Mouse (Mus musculus) ES-CJ7 (cell line): Measurements from ENCODE around the gene Dcdc2b.

ENCODE experiments used
- DNase-seq: peaks from one replicate; pipeline ENCODE4 v3.0.0; 2011; ENCODE audit warnings: low read depth, low spot score

The Dcdc2b gene

GRCm38 (mm10) chr4:129578466-129578865 lies 35.6 kb downstream of the Dcdc2b start, which contains the start of gene Fam167b:
Gene Fam167b, minus strand, starts transcription at chr4:129578549.
- DNase-seq: no peak

- DNase-seq: no peak
Observed at GRCm38 (mm10) chr4:129577688-129578087, 36.4 kb downstream of the Dcdc2b start.

DNA sequence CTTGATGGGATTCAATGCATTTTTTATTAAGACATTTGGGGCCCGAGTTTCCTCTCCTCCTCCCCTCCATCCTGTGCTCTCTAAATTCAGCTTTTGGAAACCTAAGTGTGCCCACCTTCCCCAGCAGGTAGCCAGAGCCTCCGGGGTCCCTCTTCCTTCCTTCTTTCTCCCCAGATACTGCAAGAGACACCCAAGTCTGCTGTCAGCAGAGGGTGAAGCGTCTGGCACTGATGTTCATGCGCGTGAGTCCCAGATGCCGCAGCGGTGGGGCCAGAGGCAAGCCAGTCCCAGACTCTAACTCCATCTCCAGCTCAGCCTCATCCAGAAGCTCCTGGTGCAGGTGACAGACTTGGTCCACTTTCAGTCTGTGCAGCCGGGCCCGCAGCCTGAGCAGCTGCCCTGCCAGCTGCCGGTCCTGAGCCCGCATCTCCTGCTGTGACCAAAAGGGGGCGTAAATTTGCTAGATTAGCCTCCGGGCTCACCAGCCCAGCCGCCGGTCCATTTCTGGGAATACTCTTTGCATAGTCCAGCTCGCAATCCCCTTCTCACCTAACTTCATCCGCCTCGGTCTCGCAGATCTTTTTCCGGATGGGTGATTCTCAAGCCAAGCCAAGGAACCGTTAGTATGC lies 37.1 kb downstream of the Dcdc2b start:
- peak; percentile 64 for DNase-seq

DNA sequence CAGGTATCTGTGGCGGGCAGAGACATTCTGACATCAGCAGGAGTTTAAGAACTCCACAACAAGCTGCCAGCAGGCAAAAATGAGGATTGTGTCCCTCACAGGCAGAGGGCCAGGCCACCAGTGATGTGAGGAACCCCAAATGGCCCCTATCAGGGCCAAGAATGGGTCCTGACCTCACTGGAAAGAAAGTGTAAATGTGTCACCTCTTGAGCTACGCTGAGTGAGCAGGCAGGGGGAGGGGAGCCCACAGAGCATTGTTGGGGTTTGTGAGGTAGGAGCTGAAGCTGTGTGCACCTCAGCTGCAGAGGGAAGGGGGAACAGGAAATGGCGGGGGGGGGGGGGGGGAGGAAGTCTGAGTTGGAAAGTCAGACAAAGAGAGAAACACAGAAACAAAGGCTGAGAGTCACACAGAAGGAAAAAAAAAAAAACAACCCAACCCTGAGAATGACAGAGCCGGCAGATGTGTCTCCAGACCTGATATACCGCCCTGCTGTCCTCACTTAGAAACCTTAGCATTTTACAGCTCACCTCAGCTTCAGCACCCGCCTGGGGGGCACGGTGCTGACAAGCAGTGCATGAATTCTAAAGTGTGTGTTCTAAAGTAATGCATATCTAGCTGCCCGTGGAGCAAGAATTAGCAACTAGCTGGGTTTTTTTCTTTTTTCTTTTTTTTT lies 38.7 kb downstream of the Dcdc2b start:
- no peak for DNase-seq

- DNase-seq: no peak
Observed at GRCm38 (mm10) chr4:129573430-129573829, 40.6 kb downstream of the Dcdc2b start, which contains the start of gene Lck. Gene Lck, minus strand, starts transcription at chr4:129573641.

DNA sequence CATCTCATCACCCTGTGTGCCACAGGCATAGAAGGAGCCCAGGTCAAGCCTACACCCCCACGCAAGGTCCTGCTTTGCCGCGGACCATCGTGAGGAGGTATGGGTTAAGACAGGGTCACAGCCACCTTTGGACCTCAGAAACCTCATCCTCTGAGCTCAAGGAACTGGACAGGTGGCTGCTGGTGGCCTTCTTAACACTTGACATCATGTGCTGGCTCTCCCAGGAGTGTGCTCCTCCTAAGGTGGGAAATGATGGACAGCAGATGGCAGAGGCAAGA lies 41.0 kb downstream of the Dcdc2b start:
- no peak for DNase-seq

GRCm38 (mm10) chr4:129572236-129573092 lies 41.6 kb downstream of the Dcdc2b start:
- DNase-seq: no peak

GRCm38 (mm10) chr4:129571551-129572084 lies 42.4 kb downstream of the Dcdc2b start:
- peak; percentile 41 for DNase-seq

GRCm38 (mm10) chr4:129570028-129570427 lies 44.0 kb downstream of the Dcdc2b start:
- DNase-seq: no peak

GRCm38 (mm10) chr4:129568366-129568765 lies 45.7 kb downstream of the Dcdc2b start:
- DNase-seq: no peak

- no peak for DNase-seq
Observed at GRCm38 (mm10) chr4:129565139-129565538, 48.9 kb downstream of the Dcdc2b start.

DNA sequence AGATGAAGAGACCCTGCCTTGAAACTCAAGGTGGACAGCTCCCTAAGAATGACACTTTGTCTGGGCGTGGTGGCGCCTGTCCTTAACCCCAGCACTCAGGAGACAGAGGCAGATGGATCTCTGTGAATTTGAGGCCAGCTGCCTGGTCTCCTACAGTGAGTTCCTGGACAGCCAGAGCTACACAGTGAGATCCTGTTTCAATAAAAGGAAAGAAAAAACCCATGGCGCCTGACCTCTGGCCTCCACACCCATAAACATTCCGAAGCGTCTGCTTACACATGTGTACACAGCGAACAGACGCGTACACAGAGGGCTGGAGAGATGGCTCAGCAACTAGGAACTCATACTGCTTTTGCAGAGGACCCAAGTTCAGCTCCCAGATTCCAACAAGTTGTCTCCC lies 50.3 kb downstream of the Dcdc2b start:
- no peak for DNase-seq

DNA sequence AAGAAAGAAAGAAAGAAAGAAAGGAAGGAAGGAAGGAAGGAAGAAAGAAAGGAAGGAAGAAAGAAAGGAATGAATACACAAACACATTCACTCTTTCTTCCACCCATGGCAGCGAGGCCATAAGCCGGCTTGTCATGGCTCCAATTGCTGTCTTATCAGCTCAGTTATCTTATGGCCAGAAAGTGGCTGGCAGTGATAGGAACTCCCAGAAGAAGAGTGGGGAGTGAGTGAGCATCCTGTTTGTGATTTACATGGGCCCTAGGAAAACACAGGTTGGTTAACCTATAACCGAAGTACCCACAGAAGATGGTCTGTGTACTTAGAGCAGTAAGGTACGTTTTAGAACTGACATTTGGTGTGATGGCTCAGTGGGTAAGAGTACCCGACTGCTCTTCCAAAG lies 52.9 kb downstream of the Dcdc2b start:
- DNase-seq: no peak
